Mouse (Mus musculus): ENCODE measurements around the gene Paxbp1.

DNA sequence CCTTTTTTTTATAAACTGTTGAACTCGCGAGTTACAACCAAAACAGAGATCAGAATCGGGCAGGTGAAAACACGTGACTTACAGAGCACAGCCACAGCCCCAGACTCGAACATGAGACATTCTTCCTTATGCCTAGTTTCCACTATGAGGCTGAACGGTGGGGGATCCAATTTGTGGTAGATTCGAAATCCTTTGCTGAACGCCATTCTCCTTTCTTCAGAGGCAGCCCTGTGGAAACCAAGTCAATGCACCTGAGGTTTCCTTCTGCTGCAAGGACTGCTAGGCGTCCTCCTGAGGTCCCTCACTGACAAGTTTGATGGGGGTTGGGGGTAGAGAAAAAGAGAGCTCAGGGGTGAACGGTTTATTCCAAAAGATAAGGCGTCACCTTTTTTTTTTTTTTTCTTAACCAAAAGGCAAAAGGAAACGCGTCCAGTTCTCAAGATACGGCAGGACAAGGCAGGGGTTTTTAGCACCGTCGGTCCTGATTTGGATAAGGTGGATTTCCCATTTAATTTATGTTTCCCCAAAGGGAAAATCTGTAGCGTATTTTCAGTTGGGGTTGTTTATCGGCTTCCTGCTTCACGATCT is 34.3 kb downstream of the Paxbp1 start:
- TF ChIP-seq CTCF (IDR thresholded peaks at IDR 0.05; ENCODE audit: extremely low read depth, insufficient read depth, low read length) (no peak), POLR2A (IDR thresholded peaks at IDR 0.05; ENCODE audit: extremely low read depth, insufficient read depth, low read length) (no peak)
